Mouse (Mus musculus) small intestine, adult 2 months (tissue): Measurements from ENCODE around the gene Dtx4.

Experiments
- CTCF ChIP-seq: fragments of 200-500 bp; IDR thresholded peaks from 2 replicates; pipeline ENCODE4 v1.5.1; 2012; ENCODE audit warnings: low read depth, mild to moderate bottlenecking, control low read depth, inconsistent platforms, low read length, moderate library complexity, mixed read lengths; ENCODE audit not compliant: insufficient replicate concordance, insufficient read length; ENCODE audit errors: extremely low read depth
- POLR2A ChIP-seq: fragments of 200-500 bp; IDR thresholded peaks from 2 replicates; pipeline ENCODE4 v1.6.1; 2012; ENCODE audit warnings: low read depth, mild to moderate bottlenecking, control low read depth, inconsistent platforms, low read length, moderate library complexity

GRCm38 (mm10) chr19:12488205-12488966 is 12.9 kb downstream of the Dtx4 start:
- TF ChIP-seq POLR2A (no peak; the same call in 1 of the 2 replicates), CTCF (peak; percentile 92)
